In the genomic region with DNA sequence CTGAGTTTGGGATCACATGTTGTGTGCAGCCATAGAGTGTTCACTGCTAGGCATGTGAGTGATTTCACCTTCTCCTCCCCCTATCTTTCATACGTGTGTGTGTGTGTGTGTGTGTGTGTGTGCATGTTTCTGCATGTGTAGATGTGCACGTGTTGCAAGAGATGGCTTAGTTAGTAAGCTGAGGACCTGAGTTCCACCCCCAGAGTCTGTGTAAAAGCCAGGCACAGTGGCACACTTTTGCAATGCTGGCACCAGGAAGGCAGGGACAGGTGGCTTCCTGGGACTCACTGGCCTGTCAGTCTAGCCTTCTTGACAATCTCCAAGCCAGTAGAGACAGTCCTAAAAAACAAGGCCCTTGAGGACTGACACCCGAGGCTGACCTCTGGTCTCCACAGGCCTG, we compare ENCODE assay signal across 17 mouse cellular contexts. TPM values are rescaled to one million over a fixed set of nuclear protein-coding genes. Genes with fewer than 3 reads are reported as not detected.
"Had no signal": no experiment of that assay in that cellular context is flagged by ENCODE, and none has a peak within 500 bp of the region (broad histone marks: within the 10 kb centered on the region; RNA-seq: fewer than 3 reads in every experiment).

No protein-coding gene starts in this region.

- H3K4me1 ChIP-seq: neural tube, embryonic 15.5 days; stomach, embryonic 15.5 days had no signal

- H3K9ac ChIP-seq: neural tube, embryonic 15.5 days; stomach, embryonic 15.5 days had no signal

- H3K4me2 ChIP-seq: neural tube, embryonic 15.5 days; stomach, embryonic 15.5 days had no signal

- H3K27me3 ChIP-seq: stomach, embryonic 15.5 days had no signal

- H3K4me3 ChIP-seq: neural tube, embryonic 15.5 days; stomach, embryonic 15.5 days had no signal

- H3K27ac ChIP-seq: neural tube, embryonic 15.5 days; stomach, embryonic 15.5 days; stomach, postnatal 0 days had no signal

- H3K9me3 ChIP-seq: neural tube, embryonic 15.5 days; stomach, embryonic 15.5 days had no signal

- H3K36me3 ChIP-seq: neural tube, embryonic 15.5 days; stomach, embryonic 15.5 days had no signal

- DNase-seq: retina, postnatal 1 day; right cerebral cortex, adult 18-20 months; right cerebral cortex, postnatal 14 days; right cerebral cortex, postnatal 25 days; right cerebral cortex, postnatal 4 days; spleen, adult 18-20 months; thymus, adult 18-20 months; thymus, adult 2 months; thymus, postnatal 14 days; thymus, postnatal 25 days; thymus, postnatal 36 days; thymus, postnatal 4 days had no signal

RNA-seq across cellular contexts. Expression of a gene that starts 13.2 kb away (rescaled TPM):
- polyA plus RNA-seq: spleen, adult 2 months had no signal

RNA-seq across cellular contexts. Expression of a gene that starts 41.7 kb away (rescaled TPM):
- polyA plus RNA-seq: thymus, postnatal 0 days had no signal
